Mouse (Mus musculus) CD4-positive, CD25-positive, alpha-beta regulatory T cell (primary cell): ENCODE measurements around the gene Fam208a. TPM values are rescaled to one million over a fixed set of nuclear protein-coding genes. Genes with fewer than 3 reads are reported as not detected.

Source experiments
- polyA plus RNA-seq: library from polyadenylated mRNA; unstranded; fragments of 100-300 nt; shearing (Covaris generic); gene quantifications from one replicate; pipeline ENCODE4 v1.2.1, GENCODE M21; 2017

Gene Fam208a
- polyA plus RNA-seq, result 37.7 TPM

GRCm38 (mm10) chr14:27428573-27428972, at the start of gene Fam208a:
Gene Fam208a, plus strand, starts transcription at chr14:27428834.

GRCm38 (mm10) chr14:27507894-27508643, 79.4 kb downstream of the Fam208a start, which contains the start of gene Ccdc66:
Gene Ccdc66, minus strand, starts transcription at chr14:27508460.

Other genes starting within 250 kb of the Fam208a start
- gene Ccdc66, start 79.6 kb downstream of the Fam208a start, polyA plus RNA-seq, result 15.4 TPM
- 0.17 TPM for gene Erc2, start 193.6 kb downstream of the Fam208a start, polyA plus RNA-seq